Comparison of ENCODE assay signal across 1 mouse cellular context in the genomic region with DNA sequence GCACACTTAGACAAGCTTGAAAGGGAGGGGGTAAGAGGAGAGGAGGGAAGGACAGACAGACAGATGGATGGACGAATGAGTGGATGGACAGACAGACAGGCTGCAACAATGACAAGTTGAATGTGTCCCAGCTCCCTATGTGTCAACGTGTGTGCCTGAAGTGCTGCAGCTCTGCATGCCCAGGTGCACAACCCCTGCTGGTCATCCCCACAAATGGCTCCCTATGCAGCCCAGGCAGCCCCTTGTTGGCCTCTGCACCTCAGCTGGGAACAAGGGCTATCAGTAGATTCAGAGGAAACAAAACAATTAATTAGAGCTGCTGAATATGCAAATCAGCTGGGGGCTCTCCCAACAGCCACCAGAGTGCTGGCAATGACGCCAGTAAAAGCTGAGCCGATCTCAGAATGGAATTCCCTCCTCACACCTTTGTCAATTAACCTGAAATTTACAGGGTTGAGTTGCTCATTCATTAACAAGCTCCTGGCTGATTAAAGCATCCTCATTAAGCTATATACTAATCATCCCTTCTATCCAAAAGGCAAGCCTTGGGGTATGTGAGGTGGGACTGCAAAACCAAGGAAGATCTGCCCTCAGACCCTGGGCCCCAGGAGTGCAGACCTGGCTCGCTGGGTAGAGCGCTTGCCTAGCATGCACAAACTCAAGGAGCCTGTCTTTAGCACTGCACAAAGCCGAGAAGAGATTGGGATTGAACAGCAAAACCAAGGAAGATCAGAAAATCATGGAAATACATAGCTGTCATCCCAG.
TF ChIP-seq lines count a peak whose summit lies in the region.

No protein-coding gene starts in this region.

TF ChIP-seq in MEL, 35 proteins besides CTCF, POLR2A, EP300 and RAD21:
- TF ChIP-seq POLR2AphosphoS5 (IDR thresholded peaks at IDR 0.05; ENCODE audit: borderline replicate concordance, low read depth, low read length) (peak; percentile 75; the same call in 1 of the 2 replicates), TCF12 (IDR thresholded peaks at IDR 0.05; ENCODE audit: low read depth, low read length) (no peak), GATA1 (IDR thresholded peaks at IDR 0.05; ENCODE audit: low read depth, low read length) (no peak), UBTF (IDR thresholded peaks at IDR 0.05; ENCODE audit: borderline replicate concordance, insufficient read depth, low read depth, low read length) (no peak), ZNF384 (IDR thresholded peaks at IDR 0.05; ENCODE audit: low read depth, low read length) (no peak)
